Mouse (Mus musculus) kidney, embryonic 15.5 days (tissue): ENCODE data around the gene Bbs4. TPM values are rescaled to one million over a fixed set of nuclear protein-coding genes. Genes with fewer than 3 reads are reported as not detected.

Source experiments
- ATAC-seq: fragments of 200-750 bp; cut with Nextera tagmentation; replicated peaks from 2 replicates; pipeline ENCODE4 v1.8.0; 2017; ENCODE audit warnings: moderate TSS enrichment; ENCODE audit not compliant: low FRiP score
- H3K27ac ChIP-seq: fragments of 300-500 bp; sonication (generic); 2 replicates; pipeline ENCODE4 v1.5.1; 2015; ENCODE audit warnings: mild to moderate bottlenecking, inconsistent platforms
- H3K27me3 ChIP-seq: fragments of 300-500 bp; sonication (generic); 2 replicates; pipeline ENCODE4 v1.6.1; 2015; ENCODE audit warnings: inconsistent platforms
- H3K36me3 ChIP-seq: fragments of 300-500 bp; sonication (generic); 2 replicates; pipeline ENCODE4 v1.6.1; 2015; ENCODE audit warnings: inconsistent platforms
- H3K4me1 ChIP-seq: fragments of 300-500 bp; sonication (generic); 2 replicates; pipeline ENCODE4 v1.6.1; 2015; ENCODE audit warnings: inconsistent platforms
- H3K4me2 ChIP-seq: fragments of 300-500 bp; sonication (generic); 2 replicates; pipeline ENCODE4 v1.6.1; 2015; ENCODE audit warnings: moderate library complexity, mild to moderate bottlenecking, inconsistent platforms
- H3K4me3 ChIP-seq: fragments of 300-500 bp; sonication (generic); replicated peaks from 2 replicates; pipeline ENCODE4 v1.5.1; 2015; ENCODE audit warnings: mild to moderate bottlenecking, inconsistent platforms
- H3K9ac ChIP-seq: fragments of 300-500 bp; sonication (generic); 2 replicates; pipeline ENCODE4 v1.6.1; 2015; ENCODE audit warnings: mild to moderate bottlenecking, inconsistent platforms
- H3K9me3 ChIP-seq: fragments of 300-500 bp; sonication (generic); replicated peaks from 2 replicates; pipeline ENCODE4 v1.6.1; 2016; ENCODE audit warnings: inconsistent platforms
- polyA plus RNA-seq: library from polyadenylated mRNA; unstranded; fragments of >200 nt; fragmentation: Nextera tagmentation; extraction: Ambion mirVana; gene quantifications from 2 replicates; pipeline ENCODE4 v1.2.1, GENCODE M21; 2015

Gene Bbs4
- polyA plus RNA-seq, 1 experiment from 2014 or later: 14.6 TPM

DNA sequence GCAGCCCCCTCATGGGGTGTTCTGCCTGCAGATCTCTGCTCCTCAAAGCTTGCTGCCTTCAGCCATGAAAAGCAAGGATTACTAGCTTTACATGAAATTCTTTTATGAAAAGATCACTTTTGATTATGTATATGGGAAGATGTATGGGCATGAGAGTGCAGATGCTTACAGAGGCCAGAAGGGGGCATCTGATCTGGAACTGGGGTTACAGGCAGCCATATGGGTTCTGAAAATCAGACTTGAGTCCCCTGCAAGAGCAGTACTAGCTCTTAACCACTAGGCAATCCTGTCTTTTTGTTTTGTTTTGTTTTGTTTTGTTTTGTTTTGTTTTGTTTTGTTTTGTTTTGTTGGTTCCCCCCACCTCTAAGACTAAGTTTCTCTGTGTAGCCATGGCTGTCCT is 80.1 kb downstream of the Bbs4 start:
- H3K4me3 ChIP-seq: no peak overlapping the region
- H3K4me1 ChIP-seq: peaks cover 23% of the 10 kb centered on the region
- no peak for ATAC-seq
- no peaks in the 10 kb centered on the region for H3K36me3 ChIP-seq
- no peak overlapping the region for H3K9ac ChIP-seq
- H3K4me2 ChIP-seq: no peak overlapping the region
- no peaks in the 10 kb centered on the region for H3K9me3 ChIP-seq
- no peaks in the 10 kb centered on the region for H3K27me3 ChIP-seq
- no peak overlapping the region for H3K27ac ChIP-seq

Other genes starting within 250 kb of the Bbs4 start
- 38.5 and 39.2 TPM in 2 replicates for gene Adpgk, start 62.0 kb downstream of the Bbs4 start, polyA plus RNA-seq
- gene Arih1, start 133.1 kb upstream of the Bbs4 start, polyA plus RNA-seq: 16.3 and 18.4 TPM in 2 replicates
- 58.9 and 67.1 TPM in 2 replicates for gene Hexa, start 186.0 kb upstream of the Bbs4 start, polyA plus RNA-seq
- 0.26 TPM in 1 of 2 replicates, not detected in the other for gene Tmem202, start 186.3 kb upstream of the Bbs4 start, polyA plus RNA-seq
- 0.69 and 2.5 TPM in 2 replicates for gene Celf6, start 224.4 kb upstream of the Bbs4 start, polyA plus RNA-seq